Mouse (Mus musculus) E14TG2a.4 (cell line): Measurements from ENCODE around the gene Mbd5.

Source experiments
- CTCF ChIP-seq: conservative IDR thresholded peaks from 2 replicates; pipeline ENCODE4 v1.5.1; 2014; ENCODE audit warnings: low read length
- POU5F1 ChIP-seq: IDR thresholded peaks from 2 replicates; pipeline ENCODE4 v1.6.1; 2014; ENCODE audit warnings: low read length, borderline replicate concordance

- TF ChIP-seq POU5F1 (no peak), CTCF (no peak)
These were observed 91.2 kb downstream of the Mbd5 start for GRCm38 (mm10) chr2:49040481-49040880.
